Mouse (Mus musculus) lung, adult 2 months (tissue): ENCODE measurements around the gene Nxph3.

ENCODE experiments used
- CTCF ChIP-seq: fragments of 200-500 bp; IDR thresholded peaks from 2 replicates; pipeline ENCODE4 v1.5.1; 2011; ENCODE audit warnings: mild to moderate bottlenecking, low read length, control low read depth; ENCODE audit not compliant: insufficient read depth
- POLR2A ChIP-seq: fragments of 200-500 bp; IDR thresholded peaks from 2 replicates; pipeline ENCODE4 v1.6.1; 2011; ENCODE audit warnings: low read depth, mild to moderate bottlenecking, control low read depth, low read length, borderline replicate concordance; ENCODE audit errors: extremely low read depth

- TF ChIP-seq CTCF (no peak), POLR2A (no peak)
Observed at GRCm38 (mm10) chr11:95510631-95511030, 3.7 kb downstream of the Nxph3 start.
